Mouse (Mus musculus) erythroblast, adult 5-6 weeks (primary cell): ENCODE measurements around the gene Ksr2. TPM values are rescaled to one million over a fixed set of nuclear protein-coding genes. Genes with fewer than 3 reads are reported as not detected.

ENCODE experiments used
- ATAC-seq: replicated peaks from 2 replicates; pipeline ENCODE4 v1.8.0; 2016; ENCODE audit warnings: moderate number of reproducible peaks, mild to moderate bottlenecking, moderate TSS enrichment, inconsistent platforms; ENCODE audit not compliant: poor library complexity, low FRiP score, severe bottlenecking
- total RNA-seq, 2 experiments: library from RNA; stranded (forward) in 1 of 2; stranded (reverse) in 1 of 2; fragments of 150-400 nt in 1 of 2; fragments of 200-764, 138-1000 nt in 1 of 2; gene quantifications; 2 replicates each; pipeline versions ENCODE4 v1.2.3 to v1.2.4; 2015 to 2017; ENCODE audit warnings: low replicate concordance in 2 of 2

Ksr2 gene
- total RNA-seq, 2 experiments from 2014 or later: not detected

- ATAC-seq: no peak
These were observed 253.5 kb downstream of the Ksr2 start for GRCm38 (mm10) chr5:117667314-117667713.

- ATAC-seq: no peak
These were observed 255.5 kb downstream of the Ksr2 start for GRCm38 (mm10) chr5:117669265-117669664.

DNA sequence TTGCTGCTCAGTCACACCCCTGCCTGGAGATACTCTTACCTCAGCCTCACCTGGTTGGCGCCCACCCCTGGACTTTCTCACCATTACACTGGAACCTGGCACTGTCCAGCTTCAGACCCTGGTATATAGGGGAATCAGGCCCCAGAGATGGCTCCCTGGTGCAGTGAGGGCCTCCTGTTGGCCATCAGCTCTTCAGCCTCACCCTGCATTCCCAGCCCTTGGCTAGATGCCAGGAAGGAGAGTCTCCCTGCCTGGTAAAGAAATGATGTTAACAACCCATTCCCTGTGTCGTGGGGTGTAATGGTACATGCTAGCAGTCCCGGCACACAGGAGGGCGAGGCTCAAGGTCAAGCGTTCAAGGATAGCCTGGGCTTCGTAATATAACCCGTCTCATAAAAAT lies 256.0 kb downstream of the Ksr2 start:
- ATAC-seq: no peak

DNA sequence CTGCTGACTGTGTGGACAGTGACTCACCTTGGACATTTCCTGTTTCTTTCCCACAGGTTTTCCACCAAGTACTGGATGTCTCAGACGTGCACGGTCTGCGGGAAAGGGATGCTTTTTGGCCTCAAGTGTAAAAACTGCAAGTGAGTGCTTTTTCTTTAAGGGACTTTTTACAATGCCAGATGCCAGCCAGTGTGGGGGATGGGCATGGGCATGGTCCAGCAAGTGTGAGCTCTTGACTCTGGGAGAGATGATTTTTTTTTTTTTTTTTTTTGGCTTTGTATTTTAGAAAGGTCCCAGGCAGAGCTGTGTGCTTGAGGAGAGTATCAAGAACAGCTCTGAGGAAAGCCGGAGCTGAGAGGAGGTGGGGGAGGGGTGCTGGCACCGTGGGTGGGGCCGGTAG lies 257.6 kb downstream of the Ksr2 start:
- ATAC-seq: no peak

DNA sequence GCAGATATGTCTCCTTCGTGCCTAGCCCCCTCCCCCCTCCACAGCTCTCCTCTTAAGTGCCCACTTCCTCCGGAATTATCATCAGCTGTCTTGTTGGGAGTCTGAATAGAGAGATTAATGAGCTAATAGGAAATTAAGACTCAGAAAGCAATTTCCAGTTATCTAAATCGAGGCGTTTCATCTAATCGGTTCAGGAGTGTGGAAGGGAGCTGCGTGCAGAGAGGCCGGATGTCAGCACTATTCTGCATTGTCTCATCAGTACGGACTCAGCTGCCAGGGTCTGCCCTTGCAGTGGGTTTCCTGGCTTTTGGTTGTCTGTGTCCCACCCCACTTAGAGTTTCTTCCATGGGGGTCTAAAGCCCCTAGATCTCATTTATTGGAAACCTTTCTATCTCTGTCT lies 262.0 kb downstream of the Ksr2 start:
- no peak for ATAC-seq

GRCm38 (mm10) chr5:117677231-117677630 lies 263.4 kb downstream of the Ksr2 start:
- ATAC-seq: no peak

- ATAC-seq: no peak
These were observed 264.6 kb downstream of the Ksr2 start for GRCm38 (mm10) chr5:117678371-117678770.

DNA sequence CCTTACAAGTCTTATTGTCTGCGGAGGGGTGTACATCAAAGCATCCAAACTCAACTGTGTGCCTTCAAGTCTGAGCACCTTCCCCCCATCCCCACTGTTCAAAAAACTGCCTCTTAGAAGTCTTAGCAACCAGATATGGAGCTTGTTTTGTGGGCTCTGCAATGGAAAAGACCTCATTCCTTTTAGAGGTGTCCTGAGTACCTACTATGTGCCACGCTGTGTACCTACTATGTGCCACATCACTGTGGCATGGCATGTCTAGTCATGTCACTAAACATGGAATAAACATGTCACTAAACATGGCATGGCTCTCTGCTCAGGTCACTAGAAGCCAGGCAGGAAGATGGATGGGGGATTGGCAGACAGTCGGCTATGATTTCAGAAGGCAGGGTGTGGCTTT lies 268.4 kb downstream of the Ksr2 start:
- no peak for ATAC-seq

- ATAC-seq: no peak
These were observed 270.7 kb downstream of the Ksr2 start for GRCm38 (mm10) chr5:117684491-117684890.

DNA sequence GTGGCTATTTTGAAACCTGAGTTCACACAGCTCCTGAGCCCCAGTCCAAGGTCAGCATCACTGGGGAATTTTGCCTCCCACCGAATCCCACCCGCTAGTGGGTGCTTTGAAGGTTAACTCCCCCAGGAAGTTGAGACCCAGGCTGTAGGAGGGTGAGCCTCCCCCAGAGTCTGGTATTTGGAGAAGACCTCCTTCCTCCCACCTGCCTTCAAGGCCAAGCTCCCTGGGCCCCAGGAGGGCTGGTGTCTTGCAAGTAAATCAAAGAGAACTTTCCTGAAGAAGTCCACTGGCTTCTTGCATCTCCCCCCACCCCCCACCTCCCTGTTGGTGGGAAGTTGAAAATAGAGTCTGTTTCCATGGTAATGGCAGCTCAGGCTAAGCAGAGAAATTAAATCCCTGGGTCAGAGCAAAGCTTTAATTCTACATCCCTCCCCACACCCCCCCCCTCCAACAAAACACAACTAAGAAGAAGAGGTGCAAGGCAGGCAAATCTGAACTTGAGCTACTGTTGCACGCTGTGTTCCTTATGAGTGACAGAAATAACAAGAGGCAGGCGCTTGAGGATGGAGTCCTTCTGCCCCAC lies 274.1 kb downstream of the Ksr2 start:
- ATAC-seq: no peak

- no peak for ATAC-seq
These were observed 274.9 kb downstream of the Ksr2 start for GRCm38 (mm10) chr5:117688738-117689137.

GRCm38 (mm10) chr5:117689840-117690239 lies 276.0 kb downstream of the Ksr2 start:
- no peak for ATAC-seq

DNA sequence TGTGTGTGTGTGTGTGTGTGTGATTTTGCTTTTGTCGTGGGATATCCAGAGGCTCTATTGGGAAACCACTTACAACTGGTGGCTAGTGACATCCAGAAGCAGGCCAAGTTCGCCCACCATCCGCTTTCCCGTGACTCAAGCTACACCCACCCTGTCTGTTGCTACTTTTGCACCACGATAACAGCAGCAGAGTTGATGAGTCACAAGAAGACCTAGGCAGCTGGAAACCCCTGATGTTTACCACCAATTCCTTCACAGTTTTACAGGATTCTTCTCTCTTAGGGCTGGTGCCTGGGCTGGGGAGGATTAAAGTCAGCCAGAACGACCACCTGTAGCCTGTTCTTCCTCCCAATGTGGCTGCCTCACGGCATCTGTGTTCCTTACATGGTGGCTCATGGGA lies 277.5 kb downstream of the Ksr2 start:
- ATAC-seq: no peak

DNA sequence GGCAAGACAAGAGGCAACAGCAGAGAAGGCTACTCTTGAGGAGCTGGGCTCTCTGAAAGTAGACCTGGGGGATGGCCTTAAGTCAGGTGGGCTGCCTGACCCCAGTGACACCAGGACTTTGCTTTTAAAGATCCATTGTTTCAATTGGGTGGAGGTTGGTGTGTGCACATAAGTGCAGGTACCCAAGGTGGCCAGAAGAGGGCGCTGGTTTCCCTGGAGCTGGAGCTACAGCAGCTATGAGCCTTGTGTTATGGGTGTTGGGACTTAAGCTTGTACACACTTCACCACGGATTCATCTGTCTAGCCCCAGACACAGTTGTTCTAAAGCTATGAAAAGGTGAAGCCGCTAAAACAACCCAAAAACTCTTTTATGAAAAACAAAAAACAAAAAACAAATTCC lies 279.8 kb downstream of the Ksr2 start:
- no peak for ATAC-seq

DNA sequence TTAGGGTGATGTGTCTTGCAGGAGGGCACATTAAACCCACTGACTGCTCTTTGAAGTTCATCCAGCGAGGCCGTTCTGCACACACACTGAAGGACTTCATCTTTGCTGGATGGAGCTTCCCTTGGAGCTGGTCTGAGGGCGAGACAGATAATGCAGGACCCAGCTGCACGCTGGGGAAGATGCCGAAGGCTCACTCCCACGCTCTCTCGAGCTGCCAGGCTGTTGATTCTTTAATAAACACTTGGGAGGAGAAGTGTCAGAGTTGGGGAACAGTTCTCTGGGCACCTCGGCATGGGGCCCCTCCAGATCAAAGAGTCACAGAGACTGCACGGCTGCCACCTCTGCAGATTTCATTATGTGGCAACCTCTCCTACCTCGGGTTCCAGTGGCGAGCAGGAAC lies 280.8 kb downstream of the Ksr2 start:
- ATAC-seq: no peak

GRCm38 (mm10) chr5:117696366-117696765 lies 282.6 kb downstream of the Ksr2 start:
- no peak for ATAC-seq

DNA sequence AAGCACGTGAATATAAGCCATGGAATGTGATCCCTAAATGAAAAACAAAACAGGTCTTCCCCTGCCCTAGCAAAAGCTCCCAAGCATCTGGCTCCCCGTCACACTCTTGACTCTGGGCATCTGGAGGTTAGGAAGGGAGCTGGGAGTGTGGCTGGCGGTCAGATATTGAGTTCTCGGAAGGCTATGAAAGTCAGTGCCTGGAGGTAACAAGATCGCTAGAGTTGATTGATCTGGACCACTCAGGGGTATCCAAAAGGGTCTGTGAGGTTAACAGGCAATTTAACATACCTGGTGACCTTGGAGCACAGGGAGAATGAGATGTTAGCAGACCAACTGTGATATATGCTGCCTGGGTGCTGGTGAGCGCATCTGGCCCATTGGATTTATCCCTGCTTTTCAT lies 283.8 kb downstream of the Ksr2 start:
- ATAC-seq: no peak

DNA sequence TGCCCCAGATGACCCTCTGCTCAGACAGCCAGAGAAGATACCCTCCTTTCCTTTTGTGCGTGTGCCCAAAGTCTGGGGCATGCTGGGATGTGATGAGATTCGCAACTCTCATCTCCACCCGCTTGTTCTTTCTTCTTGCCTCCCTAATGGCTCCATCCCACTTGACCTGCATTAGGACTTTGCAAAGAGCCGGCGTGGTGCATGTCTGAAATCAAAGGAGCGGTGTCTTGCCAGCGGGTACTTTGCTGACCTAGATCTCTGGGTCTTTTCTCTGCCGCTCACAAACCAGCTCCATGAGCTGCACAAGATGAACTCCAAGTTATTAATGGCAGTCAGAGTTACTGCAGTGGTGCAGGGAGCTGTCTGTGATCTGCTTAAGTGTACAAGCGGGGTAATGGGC lies 290.6 kb downstream of the Ksr2 start:
- ATAC-seq: no peak

DNA sequence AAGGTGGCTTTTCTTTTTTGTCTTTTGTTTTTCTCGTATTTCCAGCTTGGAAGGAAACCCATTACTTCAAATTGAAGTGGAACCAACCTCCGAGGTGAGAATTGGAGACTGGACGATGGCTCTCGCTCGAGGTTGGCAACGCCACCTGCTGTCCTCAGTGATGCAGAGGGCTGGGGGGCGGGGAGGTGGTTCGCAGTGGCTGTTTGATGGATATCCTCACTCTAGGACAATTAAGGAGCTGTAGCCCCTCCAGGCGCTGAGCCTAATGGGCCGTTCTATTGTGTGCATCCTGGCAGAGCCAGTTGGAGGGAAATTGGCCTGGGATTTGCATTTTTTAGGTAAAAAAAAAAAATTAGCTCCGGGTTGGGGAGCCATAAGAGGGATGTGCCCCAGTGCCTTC lies 292.8 kb downstream of the Ksr2 start:
- ATAC-seq: no peak

DNA sequence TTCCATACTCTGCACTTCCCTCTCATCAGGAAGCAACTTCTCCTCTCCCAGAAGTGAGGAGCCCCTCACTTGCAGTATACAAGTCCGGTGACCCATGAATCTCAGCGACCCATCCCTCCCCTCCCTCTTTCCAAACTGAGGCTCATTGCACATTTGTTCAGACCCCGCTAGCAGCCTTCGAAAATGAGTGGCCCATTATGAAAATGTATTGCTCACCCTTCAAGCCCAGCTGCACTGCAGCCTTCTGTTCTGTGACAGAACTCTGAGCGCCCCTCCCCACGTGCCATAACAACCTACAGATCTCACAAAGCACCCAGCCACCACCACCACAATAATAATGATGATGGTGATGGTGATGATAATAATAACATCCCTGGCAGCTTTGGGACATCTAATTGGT lies 295.5 kb downstream of the Ksr2 start:
- ATAC-seq: no peak

DNA sequence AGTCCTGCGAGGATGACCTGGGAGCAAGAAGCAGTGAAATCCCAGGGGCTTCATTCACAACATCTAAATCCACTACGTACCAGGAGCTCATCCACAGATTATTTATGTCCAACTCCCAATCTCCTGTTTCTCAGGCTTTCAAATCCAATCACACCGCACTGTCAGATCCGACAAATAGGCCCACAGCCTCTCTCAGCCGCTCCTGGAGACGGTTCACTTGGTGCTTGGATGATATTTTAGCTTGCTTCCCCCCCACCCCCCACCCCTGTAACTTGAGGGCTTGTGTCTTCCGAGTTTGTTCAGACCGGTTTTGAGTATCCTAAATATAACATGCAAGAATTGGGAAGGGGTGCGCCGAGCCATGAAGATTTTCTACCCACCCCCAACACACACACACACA lies 297.8 kb downstream of the Ksr2 start:
- ATAC-seq: no peak

GRCm38 (mm10) chr5:117712207-117712606 lies 298.4 kb downstream of the Ksr2 start:
- ATAC-seq: no peak

DNA sequence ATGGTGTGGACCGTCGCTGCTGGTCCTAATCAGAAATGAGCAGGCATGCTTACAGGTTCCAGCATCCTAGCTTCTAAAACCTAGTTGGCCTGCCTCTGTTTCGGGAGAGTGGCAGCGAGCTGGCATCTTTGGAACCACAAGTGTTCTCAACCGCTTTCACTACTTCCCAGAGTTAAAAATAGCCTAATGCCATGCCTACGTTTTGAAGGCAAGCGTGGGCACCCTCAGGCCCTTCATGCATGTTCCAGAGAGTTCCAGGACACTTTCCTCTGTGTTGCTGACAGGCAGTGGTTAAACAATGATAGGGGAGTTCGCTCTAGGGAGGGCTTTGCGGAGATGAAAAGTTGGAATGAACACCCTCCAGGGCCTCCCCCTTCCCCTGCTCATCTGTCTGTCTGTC lies 303.3 kb downstream of the Ksr2 start:
- ATAC-seq: no peak
